Mouse (Mus musculus): ENCODE measurements at regions not wholly inside any gene's neighbourhood (a gene's known extent, or its start where the extent isn't known, plus 50 kb on each side); places are given as distances from the start of the nearest gene placed in this dataset.
A peak's percentile ranks its signal among the peaks of the same experiment; 100 is the strongest.

- Histone ChIP-seq H3K9ac (replicated peaks; ENCODE audit: low read depth, low read length) (no peak overlapping the region), H3K27me3 (ENCODE audit: control insufficient read depth, insufficient read depth, low read length) (no peaks in the 10 kb centered on the region), H3K4me3 (ENCODE audit: low read depth, low read length) (no peak overlapping the region), H3K4me2 (replicated peaks; ENCODE audit: low read depth, low read length) (no peak overlapping the region), H3K4me1 (ENCODE audit: control insufficient read depth, insufficient read depth, low read length) (no peaks in the 10 kb centered on the region), H3K36me3 (ENCODE audit: control insufficient read depth, insufficient read depth, low read length) (no peaks in the 10 kb centered on the region), H3K27ac (ENCODE audit: low read length) (no peak overlapping the region), H3K9me3 (ENCODE audit: control insufficient read depth, low read depth, low read length) (no peaks in the 10 kb centered on the region)
- no peak for ATAC-seq (ENCODE audit: insufficient number of reproducible peaks, insufficient read depth, low FRiP score, low read depth)
- WGBS, result 58% methylated on average over 5 of the region's 5 CpGs
These were observed 263.8 kb downstream of the Adgb start for GRCm38 (mm10) chr10:10208354-10208753.

- no peak overlapping the region for H3K27ac ChIP-seq (ENCODE audit: low read length)
- no peak overlapping the region for H3K4me2 ChIP-seq (replicated peaks; ENCODE audit: low read depth, low read length)
- H3K9ac ChIP-seq (replicated peaks; ENCODE audit: low read depth, low read length), result no peak overlapping the region
- H3K36me3 ChIP-seq (ENCODE audit: control insufficient read depth, insufficient read depth, low read length), result no peaks in the 10 kb centered on the region
- H3K9me3 ChIP-seq (ENCODE audit: control insufficient read depth, low read depth, low read length), result no peaks in the 10 kb centered on the region
- ATAC-seq (ENCODE audit: insufficient number of reproducible peaks, insufficient read depth, low FRiP score, low read depth), result no peak
- no peaks in the 10 kb centered on the region for H3K27me3 ChIP-seq (ENCODE audit: control insufficient read depth, insufficient read depth, low read length)
- H3K4me1 ChIP-seq (ENCODE audit: control insufficient read depth, insufficient read depth, low read length), result no peaks in the 10 kb centered on the region
- 83% methylated on average over 7 of the region's 7 CpGs for WGBS
- no peak overlapping the region for H3K4me3 ChIP-seq (ENCODE audit: low read depth, low read length)
These were observed 266.2 kb downstream of the Adgb start for GRCm38 (mm10) chr10:10205805-10206520.

GRCm38 (mm10) chr10:10203982-10204381 lies 268.1 kb downstream of the Adgb start:
- no peaks in the 10 kb centered on the region for H3K27me3 ChIP-seq (ENCODE audit: control insufficient read depth, insufficient read depth, low read length)
- no peak for ATAC-seq (ENCODE audit: insufficient number of reproducible peaks, insufficient read depth, low FRiP score, low read depth)

GRCm38 (mm10) chr10:10190308-10190707 lies 281.8 kb downstream of the Adgb start:
- WGBS, result 88% methylated on average over 2 of the region's 2 CpGs
- no peaks in the 10 kb centered on the region for H3K4me1 ChIP-seq (ENCODE audit: control insufficient read depth, insufficient read depth, low read length)
- H3K9ac ChIP-seq (replicated peaks; ENCODE audit: low read depth, low read length), result no peak overlapping the region
- no peak overlapping the region for H3K27ac ChIP-seq (ENCODE audit: low read length)
- ATAC-seq (ENCODE audit: insufficient number of reproducible peaks, insufficient read depth, low FRiP score, low read depth), result no peak
- H3K36me3 ChIP-seq (ENCODE audit: control insufficient read depth, insufficient read depth, low read length), result no peaks in the 10 kb centered on the region
- H3K4me2 ChIP-seq (replicated peaks; ENCODE audit: low read depth, low read length), result no peak overlapping the region
- no peak overlapping the region for H3K4me3 ChIP-seq (ENCODE audit: low read depth, low read length)
- no peaks in the 10 kb centered on the region for H3K27me3 ChIP-seq (ENCODE audit: control insufficient read depth, insufficient read depth, low read length)
- H3K9me3 ChIP-seq (ENCODE audit: control insufficient read depth, low read depth, low read length), result no peaks in the 10 kb centered on the region

More at GRCm38 (mm10) chr10:10203982-10204381, 268.1 kb downstream of the Adgb start:
- Histone ChIP-seq H3K9me3 (ENCODE audit: control insufficient read depth, low read depth, low read length) (no peaks in the 10 kb centered on the region), H3K36me3 (ENCODE audit: control insufficient read depth, insufficient read depth, low read length) (no peaks in the 10 kb centered on the region), H3K9ac (replicated peaks; ENCODE audit: low read depth, low read length) (no peak overlapping the region), H3K27ac (ENCODE audit: low read length) (no peak overlapping the region), H3K4me3 (ENCODE audit: low read depth, low read length) (no peak overlapping the region), H3K4me2 (replicated peaks; ENCODE audit: low read depth, low read length) (no peak overlapping the region), H3K4me1 (ENCODE audit: control insufficient read depth, insufficient read depth, low read length) (no peaks in the 10 kb centered on the region)
- 94% methylated on average over 7 of the region's 7 CpGs for WGBS

GRCm38 (mm10) chr10:10188113-10188512 lies 284.0 kb downstream of the Adgb start:
- ATAC-seq (ENCODE audit: insufficient number of reproducible peaks, insufficient read depth, low FRiP score, low read depth), result peak; percentile 37; the same call in 1 of the 2 replicates
- 80% methylated on average over 5 of the region's 5 CpGs for WGBS

GRCm38 (mm10) chr10:10186721-10187120 lies 285.4 kb downstream of the Adgb start:
- H3K4me2 ChIP-seq (replicated peaks; ENCODE audit: low read depth, low read length), result no peak overlapping the region
- WGBS, result 86% methylated on average over 5 of the region's 5 CpGs
- no peak overlapping the region for H3K9ac ChIP-seq (replicated peaks; ENCODE audit: low read depth, low read length)
- H3K9me3 ChIP-seq (ENCODE audit: control insufficient read depth, low read depth, low read length), result no peaks in the 10 kb centered on the region
- H3K4me3 ChIP-seq (ENCODE audit: low read depth, low read length), result no peak overlapping the region
- no peak for ATAC-seq (ENCODE audit: insufficient number of reproducible peaks, insufficient read depth, low FRiP score, low read depth)
- no peaks in the 10 kb centered on the region for H3K4me1 ChIP-seq (ENCODE audit: control insufficient read depth, insufficient read depth, low read length)
- no peaks in the 10 kb centered on the region for H3K27me3 ChIP-seq (ENCODE audit: control insufficient read depth, insufficient read depth, low read length)
- no peaks in the 10 kb centered on the region for H3K36me3 ChIP-seq (ENCODE audit: control insufficient read depth, insufficient read depth, low read length)
- H3K27ac ChIP-seq (ENCODE audit: low read length), result no peak overlapping the region

More at GRCm38 (mm10) chr10:10188113-10188512, 284.0 kb downstream of the Adgb start:
- no peak overlapping the region for H3K27ac ChIP-seq (ENCODE audit: low read length)
- H3K4me3 ChIP-seq (ENCODE audit: low read depth, low read length), result no peak overlapping the region
- no peak overlapping the region for H3K9ac ChIP-seq (replicated peaks; ENCODE audit: low read depth, low read length)
- H3K4me1 ChIP-seq (ENCODE audit: control insufficient read depth, insufficient read depth, low read length), result no peaks in the 10 kb centered on the region
- H3K4me2 ChIP-seq (replicated peaks; ENCODE audit: low read depth, low read length), result no peak overlapping the region
- H3K9me3 ChIP-seq (ENCODE audit: control insufficient read depth, low read depth, low read length), result no peaks in the 10 kb centered on the region
- H3K36me3 ChIP-seq (ENCODE audit: control insufficient read depth, insufficient read depth, low read length), result no peaks in the 10 kb centered on the region
- H3K27me3 ChIP-seq (ENCODE audit: control insufficient read depth, insufficient read depth, low read length), result no peaks in the 10 kb centered on the region

- Histone ChIP-seq H3K9ac (replicated peaks; ENCODE audit: low read depth, low read length) (no peak overlapping the region), H3K9me3 (ENCODE audit: control insufficient read depth, low read depth, low read length) (no peaks in the 10 kb centered on the region), H3K27ac (ENCODE audit: low read length) (no peak overlapping the region), H3K4me3 (ENCODE audit: low read depth, low read length) (no peak overlapping the region), H3K4me2 (replicated peaks; ENCODE audit: low read depth, low read length) (no peak overlapping the region), H3K27me3 (ENCODE audit: control insufficient read depth, insufficient read depth, low read length) (no peaks in the 10 kb centered on the region), H3K36me3 (ENCODE audit: control insufficient read depth, insufficient read depth, low read length) (no peaks in the 10 kb centered on the region), H3K4me1 (ENCODE audit: control insufficient read depth, insufficient read depth, low read length) (no peaks in the 10 kb centered on the region)
- WGBS, result 83% methylated on average over 8 of the region's 8 CpGs
- ATAC-seq (ENCODE audit: insufficient number of reproducible peaks, insufficient read depth, low FRiP score, low read depth), result no peak
These were observed 284.5 kb upstream of the Stxbp5 start for GRCm38 (mm10) chr10:10185298-10185883.

GRCm38 (mm10) chr10:10184386-10184785 lies 283.5 kb upstream of the Stxbp5 start:
- Histone ChIP-seq H3K9me3 (ENCODE audit: control insufficient read depth, low read depth, low read length) (no peaks in the 10 kb centered on the region), H3K9ac (replicated peaks; ENCODE audit: low read depth, low read length) (no peak overlapping the region), H3K27me3 (ENCODE audit: control insufficient read depth, insufficient read depth, low read length) (no peaks in the 10 kb centered on the region), H3K27ac (ENCODE audit: low read length) (no peak overlapping the region), H3K4me2 (replicated peaks; ENCODE audit: low read depth, low read length) (no peak overlapping the region), H3K4me3 (ENCODE audit: low read depth, low read length) (no peak overlapping the region), H3K36me3 (ENCODE audit: control insufficient read depth, insufficient read depth, low read length) (no peaks in the 10 kb centered on the region), H3K4me1 (ENCODE audit: control insufficient read depth, insufficient read depth, low read length) (no peaks in the 10 kb centered on the region)
- WGBS, result 62% methylated on average over 5 of the region's 5 CpGs
- no peak for ATAC-seq (ENCODE audit: insufficient number of reproducible peaks, insufficient read depth, low FRiP score, low read depth)

All from stomach, embryonic 14.5 days (tissue).